ENCODE assay signal across 8 mouse cellular contexts in genomic region chr8:111550002-111550870, GRCm38 (mm10). TPM values are rescaled to one million over a fixed set of nuclear protein-coding genes. Genes with fewer than 3 reads are reported as not detected.
DNase-seq lines count a peak whose midpoint lies in the region; ATAC-seq and TF ChIP-seq lines count a peak whose summit lies in the region.

No protein-coding gene starts in this region.

- no peak overlapping the region for H3K9ac ChIP-seq in liver, adult 2 months (ENCODE audit: low read depth, low read length)
- H3K9ac ChIP-seq in embryonic facial prominence, embryonic 15.5 days, result no peak overlapping the region
- H3K9ac ChIP-seq in intestine, embryonic 16.5 days (ENCODE audit: low read depth, low read length), result no peak overlapping the region
- H3K9ac ChIP-seq in midbrain, embryonic 14.5 days (replicated peaks; ENCODE audit: low read length), result no peak overlapping the region

- intact Hi-C loops in gastrocnemius, postnatal 14 days (cut with DNase I; ENCODE audit: low total_unique reads), result no loop called here

- DNase-seq in liver, adult 2 months (ENCODE audit: extremely low read depth, low read depth, low spot score), result no peak
- no peak for DNase-seq in liver
- no peak for DNase-seq in midbrain, embryonic 14.5 days
- no peak for DNase-seq in gastrocnemius, postnatal 14 days
- DNase-seq in spleen, adult 18-20 months, result no peak
- DNase-seq in left cerebral cortex, adult 9 months (ENCODE audit: low spot score in 2 of 2), result no peak

- H3K36me3 ChIP-seq in liver, adult 2 months (ENCODE audit: control insufficient read depth, insufficient read depth, low read length), result peaks cover 2% of the 10 kb centered on the region
- H3K36me3 ChIP-seq in embryonic facial prominence, embryonic 15.5 days, result no peaks in the 10 kb centered on the region; the same call in 1 of the 2 replicates
- no peaks in the 10 kb centered on the region for H3K36me3 ChIP-seq in intestine, embryonic 16.5 days (ENCODE audit: control insufficient read depth, insufficient read depth, low read length)
- H3K36me3 ChIP-seq in midbrain, embryonic 14.5 days (ENCODE audit: control insufficient read depth, insufficient read depth, low read length), result no peaks in the 10 kb centered on the region

- H3K4me3 ChIP-seq in liver, adult 2 months (ENCODE audit: insufficient read depth, low read depth, low read length), result no peak overlapping the region
- no peak overlapping the region for H3K4me3 ChIP-seq in embryonic facial prominence, embryonic 15.5 days (replicated peaks)
- no peak overlapping the region for H3K4me3 ChIP-seq in intestine, embryonic 16.5 days (ENCODE audit: low read length)
- no peak overlapping the region for H3K4me3 ChIP-seq in midbrain, embryonic 14.5 days (replicated peaks; ENCODE audit: low read depth, low read length)

- no peak for TF ChIP-seq POLR2A in liver, adult 2 months (IDR thresholded peaks at IDR 0.05; ENCODE audit: extremely low read depth, insufficient read depth, low read length)

- ATAC-seq in embryonic facial prominence, embryonic 15.5 days (ENCODE audit: insufficient number of reproducible peaks, low FRiP score, low TSS enrichment, low read depth), result no peak
- no peak for ATAC-seq in intestine, embryonic 16.5 days
- ATAC-seq in midbrain, embryonic 14.5 days (ENCODE audit: low FRiP score, low TSS enrichment), result no peak

- no peak for TF ChIP-seq CTCF in liver, adult 2 months (IDR thresholded peaks at IDR 0.05; ENCODE audit: low read depth, low read length)

- H3K79me2 ChIP-seq in liver, adult 2 months (ENCODE audit: control insufficient read depth, insufficient read depth, low read length), result peaks cover 26% of the 10 kb centered on the region; the same call in 1 of the 2 replicates

- no peaks in the 10 kb centered on the region for H3K9me3 ChIP-seq in embryonic facial prominence, embryonic 15.5 days (replicated peaks)
- no peaks in the 10 kb centered on the region for H3K9me3 ChIP-seq in intestine, embryonic 16.5 days (ENCODE audit: control insufficient read depth, low read length)
- no peaks in the 10 kb centered on the region for H3K9me3 ChIP-seq in midbrain, embryonic 14.5 days (ENCODE audit: control insufficient read depth, low read length)

- no peaks in the 10 kb centered on the region for H3K27me3 ChIP-seq in liver, adult 2 months (ENCODE audit: control insufficient read depth, insufficient read depth, low read length)
- no peaks in the 10 kb centered on the region for H3K27me3 ChIP-seq in embryonic facial prominence, embryonic 15.5 days
- H3K27me3 ChIP-seq in intestine, embryonic 16.5 days (replicated peaks; ENCODE audit: control insufficient read depth, insufficient read depth, low read length), result no peaks in the 10 kb centered on the region
- no peaks in the 10 kb centered on the region for H3K27me3 ChIP-seq in midbrain, embryonic 14.5 days (ENCODE audit: control insufficient read depth, insufficient read depth, low read length)

- peaks cover 5% of the 10 kb centered on the region; the same call in 1 of the 2 replicates for H3K4me1 ChIP-seq in liver, adult 2 months (ENCODE audit: control insufficient read depth, insufficient read depth, low read length)
- peaks cover 17% of the 10 kb centered on the region for H3K4me1 ChIP-seq in embryonic facial prominence, embryonic 15.5 days
- H3K4me1 ChIP-seq in intestine, embryonic 16.5 days (ENCODE audit: control insufficient read depth, insufficient read depth, low read length), result peaks cover 14% of the 10 kb centered on the region
- peaks cover 16% of the 10 kb centered on the region for H3K4me1 ChIP-seq in midbrain, embryonic 14.5 days (ENCODE audit: control insufficient read depth, insufficient read depth, low read length)

- 78% methylated on average over 9 of the region's 9 CpGs for WGBS in liver, adult 2 months
- 58% methylated on average over 9 of the region's 9 CpGs for WGBS in embryonic facial prominence, embryonic 15.5 days
- WGBS in intestine, embryonic 16.5 days, result 67% methylated on average over 9 of the region's 9 CpGs
- WGBS in midbrain, embryonic 14.5 days, result 70% methylated on average over 9 of the region's 9 CpGs

- H3K4me2 ChIP-seq in embryonic facial prominence, embryonic 15.5 days (replicated peaks), result no peak overlapping the region
- H3K4me2 ChIP-seq in intestine, embryonic 16.5 days (ENCODE audit: low read depth, low read length), result no peak overlapping the region
- no peak overlapping the region for H3K4me2 ChIP-seq in midbrain, embryonic 14.5 days (ENCODE audit: low read length)

- peak overlapping the region; percentile 59; the same call in 1 of the 2 replicates for H3K27ac ChIP-seq in liver, adult 2 months (replicated peaks; ENCODE audit: insufficient read depth, low read depth, low read length)
- 0 out of 2 replicates have a peak overlapping the region, but pooled peaks have one; percentile 13 for H3K27ac ChIP-seq in embryonic facial prominence, embryonic 15.5 days (replicated peaks)
- peak overlapping the region; percentile 41 for H3K27ac ChIP-seq in intestine, embryonic 16.5 days (ENCODE audit: low read length)
- H3K27ac ChIP-seq in midbrain, embryonic 14.5 days (replicated peaks; ENCODE audit: low read depth, low read length), result peak overlapping the region; percentile 57; the same call in 1 of the 2 replicates

RNA-seq across cellular contexts. Expression of gene Znrf1, which starts 14.3 kb away (rescaled TPM):
- 13.8 and 19.9 TPM in 2 replicates for total RNA-seq in liver, adult 2 months (2014; rRNA removed)
- polyA plus RNA-seq in liver, adult 2 months (2012; rRNA removed), result 35.9 and 44.3 TPM in 2 replicates
- polyA plus RNA-seq in embryonic facial prominence, embryonic 15.5 days (2015; fragmentation: Nextera tagmentation; extraction: Ambion mirVana), result 41.1 and 42.7 TPM in 2 replicates
- 11.0 and 13.1 TPM in 2 replicates for polyA plus RNA-seq in intestine, embryonic 16.5 days (2015; fragmentation: Nextera tagmentation; extraction: Ambion mirVana)
- polyA plus RNA-seq in midbrain, embryonic 14.5 days (2014; fragmentation: Nextera tagmentation; extraction: Ambion mirVana), result 99.2 and 108 TPM in 2 replicates
- 10 to 100 TPM; 46.3 to 47.2 TPM for total RNA-seq in gastrocnemius, postnatal 14 days (2021)

RNA-seq across cellular contexts. Expression of gene Wdr59, which starts 28.3 kb away (rescaled TPM):
- total RNA-seq in liver, adult 2 months (2014; rRNA removed), result 4.8 and 5.4 TPM in 2 replicates
- 4.9 and 5.3 TPM in 2 replicates for polyA plus RNA-seq in liver, adult 2 months (2012; rRNA removed)
- 6.8 and 7.0 TPM in 2 replicates for polyA plus RNA-seq in embryonic facial prominence, embryonic 15.5 days (2015; fragmentation: Nextera tagmentation; extraction: Ambion mirVana)
- 4.3 and 4.4 TPM in 2 replicates for polyA plus RNA-seq in intestine, embryonic 16.5 days (2015; fragmentation: Nextera tagmentation; extraction: Ambion mirVana)
- 5.4 and 5.9 TPM in 2 replicates for polyA plus RNA-seq in midbrain, embryonic 14.5 days (2014; fragmentation: Nextera tagmentation; extraction: Ambion mirVana)
- 1 to 10 TPM; 8.2 to 9.9 TPM for total RNA-seq in gastrocnemius, postnatal 14 days (2021)
